Mouse (Mus musculus): Measurements from ENCODE around the gene Flt3l. TPM values are rescaled to one million over a fixed set of nuclear protein-coding genes. Genes with fewer than 3 reads are reported as not detected.
"Not testable (repeated sequence)": the region's sequence is repeated elsewhere in the genome, so short reads cannot be mapped to it uniquely, and the experiment has no call there.

The Flt3l gene
- total and polyA plus RNA-seq, 2 experiments from 2014 or later: 2.1 to 8.0 TPM

GRCm38 (mm10) chr7:45111940-45112339, 24.3 kb downstream of the Flt3l start:
- no peaks in the 10 kb centered on the region for H3K4me1 ChIP-seq (ENCODE audit: insufficient read depth, low read length)
- ATAC-seq: no peak
- TF ChIP-seq CTCF (IDR thresholded peaks at IDR 0.05; ENCODE audit: low read depth): no peak
- no peak overlapping the region for H3K27ac ChIP-seq
- H3K36me3 ChIP-seq (ENCODE audit: insufficient read depth, low read length): no peaks in the 10 kb centered on the region
- H3K4me3 ChIP-seq (ENCODE audit: low read length): no peak overlapping the region
- no peaks in the 10 kb centered on the region for H3K27me3 ChIP-seq (ENCODE audit: insufficient read depth, low read length)
- H3K9me3 ChIP-seq (ENCODE audit: low read length): no peaks in the 10 kb centered on the region
- WGBS: 80% methylated on average over 2 of the region's 2 CpGs
- no peak overlapping the region for H3K4me2 ChIP-seq (ENCODE audit: low read depth, low read length)
- H3K9ac ChIP-seq (replicated peaks; ENCODE audit: low read length): no peak overlapping the region
- no peak for DNase-seq (ENCODE audit: low spot score)

DNA sequence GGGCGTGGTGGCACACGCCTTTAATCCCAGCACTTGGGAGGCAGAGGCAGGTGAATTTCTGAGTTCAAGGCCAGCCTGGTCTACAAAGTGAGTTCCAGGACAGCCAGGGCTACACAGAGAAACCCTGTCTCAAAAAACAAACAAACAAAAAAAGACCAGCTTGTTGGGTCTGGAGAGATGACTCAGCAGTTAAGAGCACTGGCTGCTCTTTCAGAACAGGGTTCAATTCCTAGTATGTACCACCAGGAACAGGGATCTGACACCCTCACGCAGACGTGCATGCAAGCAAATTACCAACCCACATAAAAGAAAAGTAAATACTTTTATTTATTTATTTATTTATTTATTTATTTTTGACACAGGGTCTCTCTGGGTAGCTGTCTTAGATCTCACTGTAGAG, 26.1 kb downstream of the Flt3l start:
- not testable (repeated sequence) for ATAC-seq, H3K27ac ChIP-seq
- 89% methylated on average over 4 of the region's 4 CpGs for WGBS

GRCm38 (mm10) chr7:45107052-45107645, 29.1 kb downstream of the Flt3l start:
- Histone ChIP-seq H3K4me1 (ENCODE audit: insufficient read depth, low read length) (no peaks in the 10 kb centered on the region; the same call in 1 of the 2 replicates), H3K4me3 (ENCODE audit: low read length) (no peak overlapping the region), H3K9ac (replicated peaks; ENCODE audit: low read length) (no peak overlapping the region), H3K36me3 (ENCODE audit: insufficient read depth, low read length) (no peaks in the 10 kb centered on the region), H3K27me3 (ENCODE audit: insufficient read depth, low read length) (no peaks in the 10 kb centered on the region), H3K4me2 (ENCODE audit: low read depth, low read length) (no peak overlapping the region), H3K9me3 (ENCODE audit: low read length) (no peaks in the 10 kb centered on the region), H3K27ac (no peak overlapping the region)
- no peak for ATAC-seq
- no peak for TF ChIP-seq CTCF (IDR thresholded peaks at IDR 0.05; ENCODE audit: low read depth)
- 52% methylated on average over 5 of the region's 5 CpGs for WGBS
- no peak for DNase-seq (ENCODE audit: low spot score)

More for the DNA sequence above, 26.1 kb downstream of the Flt3l start:
- not testable (repeated sequence) for DNase-seq (ENCODE audit: low spot score); H3K4me1 ChIP-seq (ENCODE audit: insufficient read depth, low read length); H3K36me3 ChIP-seq (ENCODE audit: insufficient read depth, low read length); H3K9ac ChIP-seq (replicated peaks; ENCODE audit: low read length); H3K9me3 ChIP-seq (ENCODE audit: low read length); H3K27me3 ChIP-seq (ENCODE audit: insufficient read depth, low read length); H3K4me3 ChIP-seq (ENCODE audit: low read length); H3K4me2 ChIP-seq (ENCODE audit: low read depth, low read length)

DNA sequence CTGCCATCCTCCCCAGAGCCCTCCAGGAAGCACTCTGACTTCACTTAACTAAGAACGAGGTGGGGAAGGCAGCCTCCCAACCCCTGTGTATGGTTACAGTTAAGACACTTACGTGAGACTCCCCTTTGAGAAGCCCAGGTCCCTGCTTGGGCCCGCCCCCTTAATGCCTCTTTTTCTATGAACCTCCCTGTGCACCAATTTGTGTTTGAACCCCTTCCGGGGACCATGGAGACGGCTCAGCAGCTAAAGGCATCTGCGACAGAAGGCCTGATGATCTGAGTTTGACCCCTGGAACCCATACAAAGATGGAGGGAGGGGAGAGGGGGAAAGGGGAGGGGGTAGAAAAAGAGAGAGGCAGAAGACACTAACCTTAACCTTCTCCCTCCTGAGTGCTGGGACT, 29.8 kb downstream of the Flt3l start:
- no peak for TF ChIP-seq CTCF (IDR thresholded peaks at IDR 0.05; ENCODE audit: low read depth)
- H3K27me3 ChIP-seq (ENCODE audit: insufficient read depth, low read length): no peaks in the 10 kb centered on the region
- H3K4me3 ChIP-seq (ENCODE audit: low read length): no peak overlapping the region

GRCm38 (mm10) chr7:45105491-45105890, 30.7 kb downstream of the Flt3l start:
- Histone ChIP-seq H3K9ac (replicated peaks; ENCODE audit: low read length) (no peak overlapping the region), H3K27ac (no peak overlapping the region), H3K4me2 (ENCODE audit: low read depth, low read length) (no peak overlapping the region), H3K4me1 (ENCODE audit: insufficient read depth, low read length) (no peaks in the 10 kb centered on the region; the same call in 1 of the 2 replicates), H3K27me3 (ENCODE audit: insufficient read depth, low read length) (no peaks in the 10 kb centered on the region), H3K36me3 (ENCODE audit: insufficient read depth, low read length) (no peaks in the 10 kb centered on the region), H3K9me3 (ENCODE audit: low read length) (no peaks in the 10 kb centered on the region), H3K4me3 (ENCODE audit: low read length) (no peak overlapping the region)
- ATAC-seq: no peak
- no peak for TF ChIP-seq CTCF (IDR thresholded peaks at IDR 0.05; ENCODE audit: low read depth)
- WGBS: 80% methylated on average over 8 of the region's 8 CpGs
- no peak for DNase-seq (ENCODE audit: low spot score)

More for the DNA sequence above, 29.8 kb downstream of the Flt3l start:
- Histone ChIP-seq H3K4me2 (ENCODE audit: low read depth, low read length) (no peak overlapping the region), H3K9ac (replicated peaks; ENCODE audit: low read length) (no peak overlapping the region), H3K4me1 (ENCODE audit: insufficient read depth, low read length) (no peaks in the 10 kb centered on the region; the same call in 1 of the 2 replicates), H3K9me3 (ENCODE audit: low read length) (no peaks in the 10 kb centered on the region), H3K27ac (no peak overlapping the region), H3K36me3 (ENCODE audit: insufficient read depth, low read length) (no peaks in the 10 kb centered on the region)
- WGBS: 27% methylated on average over 6 of the region's 6 CpGs
- no peak for DNase-seq (ENCODE audit: low spot score)
- no peak for ATAC-seq

DNA sequence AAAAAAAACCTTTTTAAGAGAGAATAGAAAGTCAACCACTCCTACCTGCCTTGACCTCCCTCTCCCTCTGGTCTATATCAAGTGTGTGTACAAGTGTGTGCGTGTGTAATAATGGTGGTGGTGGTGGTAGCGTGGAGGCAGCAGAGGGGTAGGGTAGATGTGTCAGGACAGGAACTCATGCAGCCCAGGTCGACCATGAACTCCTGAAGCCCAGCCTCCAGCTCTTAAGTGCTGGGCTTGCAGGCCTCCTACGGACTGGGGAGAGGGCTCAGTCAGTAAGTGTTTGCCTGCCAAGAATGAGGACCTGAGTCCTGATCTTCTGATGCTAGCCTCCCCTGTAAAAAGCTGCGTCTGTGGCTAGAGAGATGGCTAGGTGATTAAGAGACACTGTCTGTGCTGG, 31.3 kb downstream of the Flt3l start:
- Histone ChIP-seq H3K9ac (replicated peaks; ENCODE audit: low read length) (no peak overlapping the region), H3K27ac (no peak overlapping the region), H3K9me3 (ENCODE audit: low read length) (no peaks in the 10 kb centered on the region), H3K36me3 (ENCODE audit: insufficient read depth, low read length) (no peaks in the 10 kb centered on the region), H3K4me2 (ENCODE audit: low read depth, low read length) (no peak overlapping the region), H3K27me3 (ENCODE audit: insufficient read depth, low read length) (no peaks in the 10 kb centered on the region), H3K4me1 (ENCODE audit: insufficient read depth, low read length) (no peaks in the 10 kb centered on the region; the same call in 1 of the 2 replicates), H3K4me3 (ENCODE audit: low read length) (no peak overlapping the region)
- WGBS: 79% methylated on average over 5 of the region's 5 CpGs
- TF ChIP-seq CTCF (IDR thresholded peaks at IDR 0.05; ENCODE audit: low read depth): no peak
- ATAC-seq (no peak), DNase-seq (ENCODE audit: low spot score) (no peak)

DNA sequence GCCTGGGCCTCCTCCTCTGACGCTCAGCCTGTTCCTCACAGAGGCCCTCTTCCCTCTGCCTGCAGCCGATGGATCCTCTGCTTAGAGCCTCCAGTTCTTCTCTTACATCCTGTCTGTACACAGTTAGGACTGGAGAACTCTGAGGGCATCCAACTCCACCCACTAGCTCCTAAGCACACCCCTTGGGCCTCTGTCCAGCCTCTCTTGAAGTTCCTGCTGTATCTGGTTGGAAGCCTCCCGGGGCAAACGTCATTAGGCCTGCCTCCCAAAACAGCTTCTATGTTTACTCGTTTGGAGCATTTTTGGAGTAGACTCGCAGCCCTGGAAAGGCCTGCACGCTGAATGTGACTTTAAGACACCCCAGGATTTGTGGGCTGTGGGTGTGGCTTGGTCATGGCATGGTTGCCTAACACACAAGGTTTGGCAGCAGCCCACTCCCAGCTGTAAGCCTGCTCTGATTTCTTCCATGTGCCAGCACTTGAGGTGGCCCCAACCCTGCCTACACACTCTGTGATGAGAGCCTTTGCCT, 32.5 kb downstream of the Flt3l start, which contains the start of gene Fcgrt:
Gene Fcgrt, minus strand, starts transcription at position 200 of the 529 bp plus-strand sequence.
- H3K4me1 ChIP-seq (ENCODE audit: insufficient read depth, low read length): no peaks in the 10 kb centered on the region; the same call in 1 of the 2 replicates
- no peaks in the 10 kb centered on the region for H3K36me3 ChIP-seq (ENCODE audit: insufficient read depth, low read length)
- peak; percentile 78 for DNase-seq (ENCODE audit: low spot score)
- H3K9me3 ChIP-seq (ENCODE audit: low read length): no peaks in the 10 kb centered on the region
- H3K27me3 ChIP-seq (ENCODE audit: insufficient read depth, low read length): no peaks in the 10 kb centered on the region
- peak; percentile 91 for ATAC-seq
- WGBS: 51% methylated on average over 7 of the region's 7 CpGs
- H3K4me2 ChIP-seq (ENCODE audit: low read depth, low read length): peak within 1 kb of the TSS; percentile 35
- peak within 1 kb of the TSS; percentile 55 for H3K27ac ChIP-seq
- H3K9ac ChIP-seq (replicated peaks; ENCODE audit: low read length): peak within 1 kb of the TSS; percentile 29
- H3K4me3 ChIP-seq (ENCODE audit: low read length): peak within 1 kb of the TSS; percentile 10; the same call in 1 of the 2 replicates
- no peak for TF ChIP-seq CTCF (IDR thresholded peaks at IDR 0.05; ENCODE audit: low read depth)

All from hindbrain, postnatal 0 days (tissue).